Mouse (Mus musculus): ENCODE results near the gene Il11ra1. TPM values are rescaled to one million over a fixed set of nuclear protein-coding genes. Genes with fewer than 3 reads are reported as not detected.

Il11ra1 gene
- polyA plus RNA-seq, 1 experiment from 2014 or later = 31.5 TPM

DNA sequence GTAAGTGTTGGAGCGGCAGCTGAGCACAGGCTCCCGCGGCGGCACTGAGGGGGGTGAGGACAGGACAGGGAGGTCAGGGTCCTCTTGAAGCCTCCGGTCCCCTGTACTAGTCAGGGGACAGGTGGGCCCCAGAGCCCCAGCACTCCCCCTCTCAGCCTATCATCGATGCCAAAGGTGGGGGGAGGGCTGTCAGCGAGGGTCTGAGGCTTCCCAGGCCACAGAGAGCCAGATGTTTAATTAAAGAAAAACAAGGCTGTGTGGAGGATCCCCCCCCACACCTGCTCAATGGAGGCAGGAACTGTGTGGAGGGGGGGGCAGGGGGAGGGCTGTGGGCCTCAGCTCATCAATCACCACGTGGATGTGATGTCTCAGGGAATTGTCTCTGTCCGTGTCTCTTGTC is 36.2 kb upstream of the Il11ra1 start:
- no peaks in the 10 kb centered on the region; the same call in 1 of the 2 replicates for H3K36me3 ChIP-seq (ENCODE audit: control insufficient read depth, insufficient read depth, low read length)
- WGBS = 55% methylated on average over 9 of the region's 9 CpGs
- no peak overlapping the region for H3K9ac ChIP-seq (ENCODE audit: low read depth, low read length)
- H3K27ac ChIP-seq (ENCODE audit: low read length) = no peak overlapping the region
- H3K4me2 ChIP-seq (ENCODE audit: low read length) = no peak overlapping the region
- peaks cover 10% of the 10 kb centered on the region; the same call in 1 of the 2 replicates for H3K4me1 ChIP-seq (ENCODE audit: control insufficient read depth, insufficient read depth, low read length)
- no peak overlapping the region for H3K4me3 ChIP-seq (ENCODE audit: low read depth, low read length)
- H3K9me3 ChIP-seq (replicated peaks; ENCODE audit: control insufficient read depth, low read length, poor library complexity, severe bottlenecking) = no peaks in the 10 kb centered on the region
- ATAC-seq = no peak
- no peaks in the 10 kb centered on the region for H3K27me3 ChIP-seq (ENCODE audit: control insufficient read depth, insufficient read depth, low read depth, low read length)

DNA sequence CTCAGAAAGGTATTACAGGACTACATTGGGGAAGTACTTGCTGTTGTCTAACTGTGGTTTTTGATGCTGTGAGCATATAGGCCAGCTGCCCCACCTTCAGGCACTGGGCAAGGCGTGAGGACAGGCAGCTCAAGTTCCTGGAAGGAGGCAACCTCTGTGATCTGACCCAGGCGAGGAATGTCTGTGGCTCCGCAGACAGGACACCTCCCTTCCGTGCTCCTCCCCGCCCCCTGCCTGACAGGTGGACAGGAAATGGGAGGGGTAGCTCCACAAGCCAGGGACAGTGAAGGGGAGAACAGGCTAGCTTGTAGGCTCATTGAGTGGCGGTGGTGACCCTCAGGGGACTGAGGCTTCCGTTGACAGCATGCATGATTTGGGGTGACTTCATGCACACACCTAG is 35.3 kb upstream of the Il11ra1 start:
- Histone ChIP-seq H3K27me3 (ENCODE audit: control insufficient read depth, insufficient read depth, low read depth, low read length) (no peaks in the 10 kb centered on the region), H3K4me2 (ENCODE audit: low read length) (no peak overlapping the region), H3K27ac (ENCODE audit: low read length) (no peak overlapping the region), H3K9ac (ENCODE audit: low read depth, low read length) (no peak overlapping the region), H3K4me1 (ENCODE audit: control insufficient read depth, insufficient read depth, low read length) (peaks cover 7% of the 10 kb centered on the region; the same call in 1 of the 2 replicates), H3K4me3 (ENCODE audit: low read depth, low read length) (no peak overlapping the region), H3K9me3 (replicated peaks; ENCODE audit: control insufficient read depth, low read length, poor library complexity, severe bottlenecking) (no peaks in the 10 kb centered on the region), H3K36me3 (ENCODE audit: control insufficient read depth, insufficient read depth, low read length) (no peaks in the 10 kb centered on the region)
- no peak for ATAC-seq
- WGBS = 72% methylated on average over 7 of the region's 7 CpGs

DNA sequence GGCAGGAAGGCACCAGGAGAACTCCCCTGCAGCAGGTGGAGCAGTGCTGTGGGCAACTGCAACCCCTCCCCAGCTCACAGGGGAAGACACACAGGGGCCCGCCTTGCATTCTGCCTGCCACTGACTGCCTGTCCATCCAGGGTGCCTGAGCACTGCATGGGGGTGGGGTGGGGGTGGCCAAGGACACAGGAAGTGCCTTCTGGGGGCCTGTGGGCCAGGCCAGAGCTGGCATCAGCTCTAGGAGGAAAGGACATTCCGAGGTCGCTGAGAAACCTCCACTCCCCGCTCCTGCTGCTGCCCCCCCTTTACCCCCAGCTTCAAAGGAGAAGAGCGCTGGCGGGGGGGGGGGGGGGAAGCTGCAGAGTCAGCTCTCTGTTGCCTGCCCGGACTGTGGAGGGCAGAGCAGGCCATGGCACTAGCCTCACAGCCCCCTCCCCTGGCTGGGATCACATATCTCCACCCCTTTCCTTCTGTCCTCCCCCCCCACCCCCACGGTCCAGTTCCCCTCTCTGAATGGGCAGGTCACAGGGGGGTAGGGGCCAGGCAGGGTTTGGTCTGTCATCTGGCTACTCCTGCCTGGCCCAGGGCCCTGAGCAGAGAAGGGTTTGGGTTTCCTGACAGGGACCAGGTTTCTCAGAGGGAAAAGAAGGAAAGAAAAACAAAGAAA is 34.6 kb upstream of the Il11ra1 start:
- Histone ChIP-seq H3K4me3 (ENCODE audit: low read depth, low read length) (no peak overlapping the region), H3K27ac (ENCODE audit: low read length) (no peak overlapping the region), H3K9ac (ENCODE audit: low read depth, low read length) (peak overlapping the region; percentile 34; the same call in 1 of the 2 replicates), H3K27me3 (ENCODE audit: control insufficient read depth, insufficient read depth, low read depth, low read length) (no peaks in the 10 kb centered on the region), H3K36me3 (ENCODE audit: control insufficient read depth, insufficient read depth, low read length) (no peaks in the 10 kb centered on the region), H3K9me3 (replicated peaks; ENCODE audit: control insufficient read depth, low read length, poor library complexity, severe bottlenecking) (no peaks in the 10 kb centered on the region), H3K4me2 (ENCODE audit: low read length) (no peak overlapping the region), H3K4me1 (ENCODE audit: control insufficient read depth, insufficient read depth, low read length) (peaks cover 6% of the 10 kb centered on the region; the same call in 1 of the 2 replicates)
- WGBS = 8% methylated on average over 5 of the region's 8 CpGs
- no peak for ATAC-seq

DNA sequence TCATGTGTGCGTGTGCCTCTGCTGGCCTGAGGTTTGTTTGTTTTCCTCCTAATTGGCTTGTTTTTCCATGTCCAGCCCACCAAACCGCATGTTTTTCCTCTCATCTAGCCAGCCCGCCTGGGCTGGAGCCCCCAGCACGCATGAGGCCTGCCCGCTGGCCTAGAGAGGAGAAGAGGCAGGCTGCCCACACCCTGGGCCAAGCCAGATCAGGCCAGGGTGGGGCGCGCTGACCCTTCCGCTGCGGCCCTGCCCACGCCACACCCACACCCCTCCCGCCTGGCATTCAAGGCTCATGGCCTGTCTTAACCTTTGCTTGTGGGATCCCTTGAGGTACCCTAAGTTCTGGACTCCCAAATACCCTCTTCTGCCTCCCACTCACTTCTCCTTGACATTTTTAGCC is 33.1 kb upstream of the Il11ra1 start:
- Histone ChIP-seq H3K9me3 (replicated peaks; ENCODE audit: control insufficient read depth, low read length, poor library complexity, severe bottlenecking) (no peaks in the 10 kb centered on the region), H3K27ac (ENCODE audit: low read length) (no peak overlapping the region), H3K4me2 (ENCODE audit: low read length) (no peak overlapping the region), H3K27me3 (ENCODE audit: control insufficient read depth, insufficient read depth, low read depth, low read length) (no peaks in the 10 kb centered on the region), H3K9ac (ENCODE audit: low read depth, low read length) (no peak overlapping the region), H3K4me3 (ENCODE audit: low read depth, low read length) (no peak overlapping the region), H3K36me3 (ENCODE audit: control insufficient read depth, insufficient read depth, low read length) (no peaks in the 10 kb centered on the region), H3K4me1 (ENCODE audit: control insufficient read depth, insufficient read depth, low read length) (peaks cover 7% of the 10 kb centered on the region; the same call in 1 of the 2 replicates)
- ATAC-seq = no peak
- 88% methylated on average over 11 of the region's 11 CpGs for WGBS

DNA sequence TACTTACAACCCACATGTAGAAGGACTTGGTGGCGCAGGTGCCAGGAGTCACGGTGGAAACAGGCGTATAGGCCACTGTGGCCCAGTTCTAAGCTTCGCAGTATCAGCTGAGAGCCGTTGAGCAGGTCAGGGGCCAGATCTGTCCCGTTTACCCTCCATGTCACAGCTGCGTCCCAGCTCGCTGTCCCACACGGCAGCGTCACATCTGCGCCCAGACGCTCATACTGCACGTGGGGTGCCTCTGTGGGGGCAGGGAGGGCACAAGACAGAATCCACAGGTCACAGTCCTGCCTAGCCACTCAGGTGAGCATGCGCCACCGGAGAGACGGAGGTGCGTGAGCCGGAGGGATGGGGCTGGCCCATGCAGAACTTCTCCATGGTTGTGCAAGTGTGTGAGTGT is 29.0 kb upstream of the Il11ra1 start:
- no peak overlapping the region for H3K27ac ChIP-seq (ENCODE audit: low read length)

DNA sequence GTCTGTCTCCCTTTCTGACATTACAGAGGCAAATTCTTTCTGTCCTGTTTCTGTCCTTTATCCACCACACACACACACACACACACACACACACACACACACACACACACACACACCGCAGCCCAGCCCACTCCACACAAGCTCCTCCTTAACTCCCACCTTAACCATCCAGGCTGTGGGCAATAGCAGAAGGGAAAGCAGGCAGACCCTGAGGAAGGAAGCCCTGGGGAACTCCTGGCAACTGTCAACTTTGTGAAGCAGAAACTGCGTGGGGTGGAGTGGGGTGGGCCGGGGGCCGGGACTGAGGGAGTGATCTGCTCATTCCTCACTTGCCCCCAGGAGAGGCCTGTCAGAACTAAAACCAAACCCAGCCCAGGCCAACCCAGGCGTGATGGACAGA is 28.3 kb upstream of the Il11ra1 start:
- no peaks in the 10 kb centered on the region for H3K9me3 ChIP-seq (replicated peaks; ENCODE audit: control insufficient read depth, low read length, poor library complexity, severe bottlenecking)
- ATAC-seq = peak; percentile 2; the same call in 1 of the 2 replicates
- 33% methylated on average over 5 of the region's 5 CpGs for WGBS
- H3K4me2 ChIP-seq (ENCODE audit: low read length) = no peak overlapping the region
- H3K27me3 ChIP-seq (ENCODE audit: control insufficient read depth, insufficient read depth, low read depth, low read length) = no peaks in the 10 kb centered on the region
- no peak overlapping the region for H3K27ac ChIP-seq (ENCODE audit: low read length)
- peaks cover 29% of the 10 kb centered on the region for H3K4me1 ChIP-seq (ENCODE audit: control insufficient read depth, insufficient read depth, low read length)
- no peaks in the 10 kb centered on the region for H3K36me3 ChIP-seq (ENCODE audit: control insufficient read depth, insufficient read depth, low read length)
- H3K9ac ChIP-seq (ENCODE audit: low read depth, low read length) = 0 out of 2 replicates have a peak overlapping the region, but pooled peaks have one; percentile 33
- H3K4me3 ChIP-seq (ENCODE audit: low read depth, low read length) = no peak overlapping the region

More for the DNA sequence above, 29.0 kb upstream of the Il11ra1 start:
- Histone ChIP-seq H3K9me3 (replicated peaks; ENCODE audit: control insufficient read depth, low read length, poor library complexity, severe bottlenecking) (no peaks in the 10 kb centered on the region), H3K4me2 (ENCODE audit: low read length) (no peak overlapping the region), H3K27me3 (ENCODE audit: control insufficient read depth, insufficient read depth, low read depth, low read length) (no peaks in the 10 kb centered on the region), H3K36me3 (ENCODE audit: control insufficient read depth, insufficient read depth, low read length) (no peaks in the 10 kb centered on the region), H3K9ac (ENCODE audit: low read depth, low read length) (no peak overlapping the region), H3K4me3 (ENCODE audit: low read depth, low read length) (no peak overlapping the region), H3K4me1 (ENCODE audit: control insufficient read depth, insufficient read depth, low read length) (peaks cover 22% of the 10 kb centered on the region)
- WGBS = 74% methylated on average over 18 of the region's 18 CpGs
- no peak for ATAC-seq

DNA sequence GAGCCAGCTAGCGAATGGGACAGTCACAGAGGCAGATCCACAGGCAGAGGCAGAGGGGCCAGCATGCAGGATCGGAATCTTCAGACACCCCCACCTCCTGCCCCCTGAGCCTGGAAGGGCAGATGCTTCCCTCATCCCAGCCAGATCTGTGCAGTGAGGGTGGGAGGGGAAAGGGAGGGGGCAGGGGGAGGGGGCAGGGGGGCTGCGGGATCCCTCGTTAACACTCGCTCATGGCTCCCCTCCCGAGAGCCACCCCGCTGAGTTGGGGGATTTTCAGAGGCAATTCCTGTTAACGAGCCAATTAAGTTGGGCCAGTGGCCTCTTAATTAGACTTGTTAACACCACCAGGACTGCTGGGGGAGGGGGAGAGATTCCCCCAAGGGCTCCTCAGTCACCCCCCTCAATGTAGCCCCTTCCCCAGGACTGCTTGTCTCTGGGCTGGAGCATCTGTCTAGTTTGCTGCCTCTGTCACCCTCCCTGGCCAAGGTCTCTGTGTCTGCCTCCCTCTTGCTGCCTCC is 27.8 kb upstream of the Il11ra1 start:
- peaks cover 34% of the 10 kb centered on the region for H3K4me1 ChIP-seq (ENCODE audit: control insufficient read depth, insufficient read depth, low read length)
- 5% methylated on average over 7 of the region's 8 CpGs for WGBS
- H3K9me3 ChIP-seq (replicated peaks; ENCODE audit: control insufficient read depth, low read length, poor library complexity, severe bottlenecking) = no peaks in the 10 kb centered on the region
- no peak overlapping the region for H3K4me2 ChIP-seq (ENCODE audit: low read length)
- H3K9ac ChIP-seq (ENCODE audit: low read depth, low read length) = peak overlapping the region; percentile 33; the same call in 1 of the 2 replicates
- H3K4me3 ChIP-seq (ENCODE audit: low read depth, low read length) = no peak overlapping the region
- no peaks in the 10 kb centered on the region for H3K36me3 ChIP-seq (ENCODE audit: control insufficient read depth, insufficient read depth, low read length)
- peak; percentile 47 for ATAC-seq
- H3K27ac ChIP-seq (ENCODE audit: low read length) = no peak overlapping the region
- no peaks in the 10 kb centered on the region for H3K27me3 ChIP-seq (ENCODE audit: control insufficient read depth, insufficient read depth, low read depth, low read length)

DNA sequence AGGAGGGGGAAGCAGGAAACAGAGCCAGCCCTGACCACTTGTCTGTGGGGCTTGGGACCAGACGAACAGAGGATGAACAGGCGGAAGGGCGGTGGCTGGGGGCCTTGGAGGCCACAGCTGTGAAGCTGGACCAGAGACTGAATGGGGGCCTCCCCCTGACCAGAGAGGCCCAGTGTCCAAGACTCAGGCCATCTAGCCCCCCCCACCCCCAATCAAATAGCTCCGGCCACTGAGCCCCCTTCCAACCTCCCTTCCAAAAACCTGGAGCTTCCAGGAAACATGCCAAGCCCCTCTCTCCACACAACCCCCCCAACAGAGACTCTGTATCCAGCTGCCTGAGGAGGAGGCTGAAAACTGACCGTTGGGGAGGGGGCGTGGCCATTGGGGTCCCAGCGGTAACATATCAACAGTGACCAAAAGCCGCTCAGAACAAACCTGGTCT is 27.2 kb upstream of the Il11ra1 start:
- Histone ChIP-seq H3K4me1 (ENCODE audit: control insufficient read depth, insufficient read depth, low read length) (peaks cover 40% of the 10 kb centered on the region), H3K27me3 (ENCODE audit: control insufficient read depth, insufficient read depth, low read depth, low read length) (no peaks in the 10 kb centered on the region), H3K4me3 (ENCODE audit: low read depth, low read length) (no peak overlapping the region), H3K27ac (ENCODE audit: low read length) (peak overlapping the region; percentile 60; the same call in 1 of the 2 replicates), H3K4me2 (ENCODE audit: low read length) (no peak overlapping the region), H3K9me3 (replicated peaks; ENCODE audit: control insufficient read depth, low read length, poor library complexity, severe bottlenecking) (no peaks in the 10 kb centered on the region), H3K9ac (ENCODE audit: low read depth, low read length) (peak overlapping the region; percentile 33; the same call in 1 of the 2 replicates), H3K36me3 (ENCODE audit: control insufficient read depth, insufficient read depth, low read length) (no peaks in the 10 kb centered on the region)
- WGBS = 26% methylated on average over 8 of the region's 8 CpGs
- no peak for ATAC-seq

DNA sequence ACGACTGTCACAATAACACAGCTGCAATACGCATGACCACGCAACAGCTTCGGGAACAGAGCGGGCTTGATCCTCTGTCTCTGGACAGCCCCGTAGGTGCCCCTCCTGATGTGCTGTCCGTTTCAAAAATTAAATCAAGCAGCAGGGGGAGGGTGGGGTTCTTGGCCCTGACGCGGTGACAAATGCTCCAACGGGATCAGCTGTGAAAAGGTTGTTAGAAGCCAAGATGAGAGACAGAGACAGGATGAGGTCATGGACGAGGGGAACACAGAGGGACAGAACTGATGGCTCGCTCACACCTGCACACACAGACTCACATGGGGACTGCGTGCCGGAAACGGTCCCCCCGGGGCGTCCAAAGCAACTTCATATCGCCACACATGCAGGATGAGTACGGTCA is 26.6 kb upstream of the Il11ra1 start:
- no peaks in the 10 kb centered on the region for H3K9me3 ChIP-seq (replicated peaks; ENCODE audit: control insufficient read depth, low read length, poor library complexity, severe bottlenecking)
- no peaks in the 10 kb centered on the region for H3K36me3 ChIP-seq (ENCODE audit: control insufficient read depth, insufficient read depth, low read length)
- H3K27me3 ChIP-seq (ENCODE audit: control insufficient read depth, insufficient read depth, low read depth, low read length) = no peaks in the 10 kb centered on the region
- H3K4me2 ChIP-seq (ENCODE audit: low read length) = no peak overlapping the region
- no peak overlapping the region for H3K27ac ChIP-seq (ENCODE audit: low read length)
- WGBS = 34% methylated on average over 19 of the region's 19 CpGs
- no peak for ATAC-seq
- peaks cover 45% of the 10 kb centered on the region for H3K4me1 ChIP-seq (ENCODE audit: control insufficient read depth, insufficient read depth, low read length)
- no peak overlapping the region for H3K4me3 ChIP-seq (ENCODE audit: low read depth, low read length)
- no peak overlapping the region for H3K9ac ChIP-seq (ENCODE audit: low read depth, low read length)
